ENCODE assay signal across 9 mouse cellular contexts in genomic region chr11:112785581-112785980, GRCm38 (mm10). TPM values are rescaled to one million over a fixed set of nuclear protein-coding genes. Genes with fewer than 3 reads are reported as not detected.
DNase-seq lines count a peak whose midpoint lies in the region; ATAC-seq lines count a peak whose summit lies in the region.
"Had no signal": no experiment of that assay in that cellular context is flagged by ENCODE, and none has a peak within 500 bp of the region (broad histone marks: within the 10 kb centered on the region; RNA-seq: fewer than 3 reads in every experiment).

No protein-coding gene starts in this region.

- peaks cover 18% of the 10 kb centered on the region; the same call in 1 of the 2 replicates for H3K27me3 ChIP-seq in lung, embryonic 15.5 days
- 0 out of 2 replicates have a peak, but pooled peaks cover 2% of the 10 kb centered on the region for H3K27me3 ChIP-seq in forebrain, embryonic 13.5 days
- 0 out of 2 replicates have a peak, but pooled peaks cover 2% of the 10 kb centered on the region for H3K27me3 ChIP-seq in limb, embryonic 11.5 days (ENCODE audit: control insufficient read depth, insufficient read depth, low read length)
- H3K27me3 ChIP-seq in stomach, embryonic 15.5 days (replicated peaks), result no peaks in the 10 kb centered on the region

- peak overlapping the region; percentile 75 for H3K4me3 ChIP-seq in lung, embryonic 15.5 days
- peak overlapping the region; percentile 89 for H3K4me3 ChIP-seq in forebrain, embryonic 13.5 days
- H3K4me3 ChIP-seq in limb, embryonic 11.5 days (ENCODE audit: low read depth, low read length), result peak overlapping the region; percentile 79
- peak overlapping the region; percentile 56 for H3K4me3 ChIP-seq in stomach, embryonic 15.5 days (replicated peaks)

- no peaks in the 10 kb centered on the region for H3K36me3 ChIP-seq in lung, embryonic 15.5 days
- peaks cover 17% of the 10 kb centered on the region for H3K36me3 ChIP-seq in forebrain, embryonic 13.5 days (ENCODE audit: poor library complexity, severe bottlenecking)
- H3K36me3 ChIP-seq in limb, embryonic 11.5 days (ENCODE audit: control insufficient read depth, insufficient read depth, low read length), result no peaks in the 10 kb centered on the region
- no peaks in the 10 kb centered on the region for H3K36me3 ChIP-seq in stomach, embryonic 15.5 days

- no peak for DNase-seq in lung, postnatal 10 days
- peak; percentile 45 for DNase-seq in limb, embryonic 11.5 days (ENCODE audit: low spot score)
- DNase-seq in cerebellum, adult 9-10 months, result no peak
- no peak for DNase-seq in adrenal gland, postnatal 36 days
- DNase-seq: kidney, adult 18-20 months; lung, adult 18-20 months had no signal

- no peaks in the 10 kb centered on the region for H3K9me3 ChIP-seq in lung, embryonic 15.5 days
- no peaks in the 10 kb centered on the region for H3K9me3 ChIP-seq in forebrain, embryonic 13.5 days (replicated peaks)
- no peaks in the 10 kb centered on the region for H3K9me3 ChIP-seq in limb, embryonic 11.5 days (ENCODE audit: control insufficient read depth, low read length)
- no peaks in the 10 kb centered on the region for H3K9me3 ChIP-seq in stomach, embryonic 15.5 days

- 34% methylated on average over 8 of the region's 8 CpGs for WGBS in lung, embryonic 15.5 days
- 11% methylated on average over 8 of the region's 8 CpGs for WGBS in forebrain, embryonic 13.5 days
- whole genome bisulfite sequencing in limb, embryonic 11.5 days, result 14% methylated on average over 8 of the region's 8 CpGs
- WGBS in stomach, embryonic 15.5 days, result 42% methylated on average over 8 of the region's 8 CpGs

- H3K27ac ChIP-seq in lung, embryonic 15.5 days, result peak overlapping the region; percentile 95; the same call in 1 of the 2 replicates
- no peak overlapping the region for H3K27ac ChIP-seq in forebrain, embryonic 13.5 days
- no peak overlapping the region for H3K27ac ChIP-seq in limb, embryonic 11.5 days (replicated peaks; ENCODE audit: low read depth, low read length)
- no peak overlapping the region for H3K27ac ChIP-seq in stomach, embryonic 15.5 days

- H3K9ac ChIP-seq in lung, embryonic 15.5 days, result no peak overlapping the region
- peak overlapping the region; percentile 94 for H3K9ac ChIP-seq in forebrain, embryonic 13.5 days
- H3K9ac ChIP-seq in limb, embryonic 11.5 days (ENCODE audit: low read length), result peak overlapping the region; percentile 95; the same call in 1 of the 2 replicates
- no peak overlapping the region for H3K9ac ChIP-seq in stomach, embryonic 15.5 days

- H3K4me1 ChIP-seq in lung, embryonic 15.5 days, result peaks cover 41% of the 10 kb centered on the region
- peaks cover 49% of the 10 kb centered on the region for H3K4me1 ChIP-seq in forebrain, embryonic 13.5 days
- peaks cover 12% of the 10 kb centered on the region for H3K4me1 ChIP-seq in limb, embryonic 11.5 days (ENCODE audit: control insufficient read depth, insufficient read depth, low read length)
- H3K4me1 ChIP-seq in stomach, embryonic 15.5 days, result peaks cover 22% of the 10 kb centered on the region

- ATAC-seq in lung, embryonic 15.5 days (ENCODE audit: borderline replicate concordance, extremely low read depth, low FRiP score, low TSS enrichment), result no peak
- no peak for ATAC-seq in forebrain, embryonic 13.5 days
- no peak for ATAC-seq in limb, embryonic 11.5 days (ENCODE audit: insufficient number of reproducible peaks, low FRiP score, low TSS enrichment, low read depth)
- no peak for ATAC-seq in stomach, embryonic 15.5 days (ENCODE audit: insufficient read depth, low FRiP score, low read depth)

- H3K4me2 ChIP-seq in lung, embryonic 15.5 days, result peak overlapping the region; percentile 94
- peak overlapping the region; percentile 96 for H3K4me2 ChIP-seq in forebrain, embryonic 13.5 days
- H3K4me2 ChIP-seq in limb, embryonic 11.5 days (ENCODE audit: low read depth, severe bottlenecking), result peak overlapping the region; percentile 95
- peak overlapping the region; percentile 76 for H3K4me2 ChIP-seq in stomach, embryonic 15.5 days

RNA-seq across cellular contexts. Expression of gene Sox9, which starts 3.6 kb away (rescaled TPM):
- 63.4 and 64.2 TPM in 2 replicates for polyA plus RNA-seq in lung, embryonic 15.5 days (2015; fragmentation: Nextera tagmentation; extraction: Ambion mirVana)
- polyA plus RNA-seq in forebrain, embryonic 13.5 days (2015; fragmentation: Nextera tagmentation; extraction: Ambion mirVana), result 94.1 and 97.8 TPM in 2 replicates
- polyA plus RNA-seq in limb, embryonic 11.5 days (2014; fragmentation: Nextera tagmentation; extraction: Ambion mirVana), result 208 and 215 TPM in 2 replicates
- 42.0 and 50.9 TPM in 2 replicates for polyA plus RNA-seq in stomach, embryonic 15.5 days (2015; fragmentation: Nextera tagmentation; extraction: Ambion mirVana)
- 1 to 10 TPM; 1.1 to 1.9 TPM for total RNA-seq in adrenal gland, postnatal 36 days (2021)

Comparison
In these comparisons a context has a peak if more than half of its experiments do, and no peak if none do; other contexts are left out.
1. H3K9ac ChIP-seq: peak in forebrain, embryonic 13.5 days (single experiment) and limb, embryonic 11.5 days (single experiment); none in lung, embryonic 15.5 days (single experiment) and stomach, embryonic 15.5 days (single experiment).
2. Peak in every context shown above with its lines, with median percentiles within 50 percentile points of each other: H3K4me2 ChIP-seq and H3K4me3 ChIP-seq.